14 mouse cellular contexts compared by ENCODE assay signal in the genomic region with DNA sequence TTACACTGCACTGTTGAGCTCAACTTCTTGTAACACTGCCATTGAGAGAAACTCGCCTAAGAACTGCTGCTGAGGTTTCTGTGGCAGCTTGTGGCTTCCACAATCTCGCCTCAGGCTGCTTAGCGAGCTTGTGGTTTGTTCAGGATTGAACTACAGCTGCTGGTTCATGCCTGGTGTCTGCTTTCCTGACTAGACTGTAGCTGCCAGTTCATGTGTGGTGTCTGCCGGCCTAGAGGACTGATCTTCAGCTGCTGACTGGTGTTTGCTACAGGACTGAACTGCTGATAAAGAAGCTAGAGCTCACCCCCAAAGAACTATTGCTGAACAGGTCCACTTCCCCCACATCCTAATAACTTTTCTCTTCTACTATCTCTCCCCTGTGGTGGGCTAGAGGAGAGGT.
"Had no signal": no experiment of that assay in that cellular context is flagged by ENCODE, and none has a peak within 500 bp of the region (broad histone marks: within the 10 kb centered on the region; RNA-seq: fewer than 3 reads in every experiment).

No protein-coding gene starts in this region.

- H3K27me3 ChIP-seq: neural tube, embryonic 15.5 days; stomach, embryonic 15.5 days had no signal

- DNase-seq: retina, postnatal 1 day; right cerebral cortex, adult 18-20 months; right cerebral cortex, postnatal 14 days; right cerebral cortex, postnatal 25 days; right cerebral cortex, postnatal 4 days; spleen, adult 18-20 months; thymus, adult 18-20 months; thymus, adult 2 months; thymus, postnatal 14 days; thymus, postnatal 25 days; thymus, postnatal 36 days; thymus, postnatal 4 days had no signal

- H3K36me3 ChIP-seq: neural tube, embryonic 15.5 days; stomach, embryonic 15.5 days had no signal

- H3K4me3 ChIP-seq: neural tube, embryonic 15.5 days; stomach, embryonic 15.5 days had no signal

- H3K4me2 ChIP-seq: neural tube, embryonic 15.5 days; stomach, embryonic 15.5 days had no signal
